Mouse (Mus musculus): ENCODE results near the gene Mob3c.
A peak's percentile ranks its signal among the peaks of the same experiment; 100 is the strongest.

The Mob3c gene

DNA sequence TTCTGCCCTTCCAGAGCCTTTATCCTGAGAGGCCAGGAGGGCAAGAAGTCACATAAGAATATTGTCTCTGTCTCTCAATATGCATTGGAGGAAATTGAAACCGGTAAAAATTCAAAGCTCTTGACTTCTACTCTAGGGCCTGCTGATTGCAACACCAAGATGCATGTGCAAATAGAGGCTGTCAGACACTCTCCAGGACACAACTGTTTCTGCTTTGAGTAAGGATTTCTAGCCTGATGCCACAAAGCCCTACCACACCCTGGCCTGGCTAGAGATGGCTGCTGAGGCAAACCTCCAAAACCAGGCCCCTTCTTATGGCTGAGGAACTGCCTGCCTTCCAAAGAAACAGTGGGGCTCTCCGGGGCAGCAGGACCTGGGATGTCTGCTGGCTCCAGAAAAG is 7.7 kb downstream of the Mob3c start:
- no peak for DNase-seq

DNA sequence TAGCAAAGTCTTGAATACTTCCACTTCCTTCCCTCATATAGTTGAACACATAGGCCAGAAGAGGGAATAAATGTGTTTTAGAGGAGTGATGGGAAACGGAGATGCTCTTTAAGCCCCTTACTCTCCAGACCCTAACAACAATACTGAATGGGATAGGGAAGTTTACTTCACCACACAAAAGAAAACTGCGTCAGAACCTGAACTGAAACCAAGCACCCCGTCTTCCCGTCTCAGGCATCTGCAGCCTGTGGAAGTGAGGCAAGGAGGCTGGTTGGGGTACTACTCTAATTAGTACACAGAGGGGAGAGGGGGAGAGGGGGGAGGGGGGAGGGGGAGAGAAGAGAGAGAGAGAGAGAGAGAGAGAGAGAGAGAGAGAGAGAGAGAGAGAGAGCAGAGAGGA is 10.3 kb downstream of the Mob3c start:
- DNase-seq: no peak

DNA sequence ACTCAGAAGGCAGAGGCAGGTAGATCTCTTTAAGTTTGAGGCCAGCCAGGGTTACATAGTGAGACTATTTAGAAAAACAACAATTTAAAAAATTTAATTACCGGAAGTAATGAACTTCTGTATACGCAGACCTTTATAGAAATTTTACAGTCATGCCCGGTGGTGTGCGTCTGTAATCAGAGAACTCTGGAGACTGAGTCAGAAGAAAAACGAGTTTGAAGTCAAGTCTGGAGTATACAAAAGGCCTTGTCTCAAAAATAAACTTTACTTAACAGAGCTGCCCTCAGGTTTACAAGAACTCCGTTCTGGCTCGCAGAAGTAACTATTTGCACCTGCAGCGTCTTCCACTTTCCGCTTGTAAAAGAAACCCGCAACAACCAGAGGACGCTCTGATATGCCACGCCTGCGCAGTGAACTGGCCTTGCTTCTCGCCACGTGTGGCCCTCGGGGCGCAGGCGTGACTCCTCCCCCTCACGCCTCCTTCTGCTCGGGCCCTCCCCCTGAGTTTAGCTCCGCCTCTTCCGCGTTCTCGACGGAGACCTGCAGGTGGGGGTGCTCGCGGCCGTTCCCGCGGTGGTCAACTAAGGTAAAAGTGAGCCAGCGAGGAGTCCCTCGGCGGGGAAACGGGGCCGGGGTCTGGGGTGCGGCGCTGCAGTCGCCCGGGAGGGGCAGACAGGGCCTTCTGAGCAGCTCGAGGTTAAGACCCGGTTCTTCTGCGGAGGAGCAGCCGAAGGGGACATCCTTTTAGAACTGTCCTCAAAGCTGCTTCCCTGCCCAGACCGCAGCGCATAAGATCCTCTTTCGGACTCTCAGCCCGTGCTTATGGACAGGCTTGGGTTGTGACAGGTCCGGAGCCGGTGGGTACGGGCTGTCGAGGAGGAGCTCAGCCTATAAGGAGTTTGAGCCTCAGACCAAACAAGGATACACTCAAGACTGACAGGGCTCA is 11.1 kb downstream of the Mob3c start, which contains the start of gene Mknk1:
Gene Mknk1 (plus strand): TSS at position 503 of the 946 bp plus-strand sequence.
- DNase-seq: peak; percentile 90

DNA sequence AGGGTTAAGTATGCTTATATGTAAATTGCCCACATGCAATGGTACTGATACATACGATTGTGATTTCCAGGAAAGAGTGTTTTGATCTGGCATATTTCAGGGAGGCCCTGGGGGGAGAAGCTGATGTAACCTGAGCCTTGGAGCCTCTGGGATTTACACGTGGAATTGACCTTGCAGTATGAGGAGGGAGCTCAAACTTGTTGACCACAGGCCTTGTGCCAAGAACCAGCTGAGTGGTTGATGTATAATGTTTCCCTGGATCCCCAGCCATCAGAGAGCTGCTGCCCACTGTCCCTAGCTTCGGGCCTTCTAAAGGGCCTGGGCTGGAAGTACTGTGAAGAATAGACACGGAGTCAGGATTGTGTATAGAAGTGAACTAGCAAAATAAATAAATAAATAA is 12.1 kb downstream of the Mob3c start:
- no peak for DNase-seq

DNA sequence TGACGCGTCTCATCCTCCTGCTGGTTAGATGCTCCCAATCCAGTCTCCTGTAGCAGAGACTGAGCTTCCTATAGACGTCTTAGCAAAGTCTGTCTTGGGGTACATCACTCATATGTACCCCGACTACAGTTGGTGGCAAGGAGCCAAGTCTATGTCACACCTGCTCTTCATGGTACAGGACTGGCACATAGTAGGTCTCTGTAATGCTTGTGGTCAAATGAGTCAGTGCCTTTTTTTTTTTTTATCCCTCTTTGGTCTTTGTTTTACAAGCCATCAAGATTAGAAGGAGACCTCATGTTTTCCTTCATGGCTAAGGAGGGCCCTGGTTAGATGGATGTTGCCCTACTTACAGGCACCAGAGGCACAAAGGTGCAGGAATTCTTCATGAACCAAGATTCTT is 12.9 kb downstream of the Mob3c start:
- DNase-seq: no peak

DNA sequence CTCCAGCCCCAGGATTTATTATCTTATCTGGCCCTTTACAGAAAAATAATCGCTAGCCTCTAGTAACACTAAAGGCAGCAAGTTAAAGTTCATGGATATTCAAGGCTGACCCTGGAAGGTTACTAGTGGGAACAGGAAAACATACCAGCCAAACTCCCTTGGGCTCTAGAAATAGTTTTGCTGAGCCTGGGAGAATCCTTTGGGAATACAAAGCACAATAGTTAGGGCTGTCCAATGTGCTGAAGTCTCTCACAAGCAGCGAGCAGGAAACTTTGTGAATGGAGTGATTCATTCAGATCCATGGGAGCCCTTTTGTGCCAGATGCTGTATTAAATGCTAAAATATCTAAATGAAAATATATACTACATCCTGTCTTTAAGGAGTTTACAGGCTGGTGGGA is 18.8 kb downstream of the Mob3c start:
- no peak for DNase-seq

DNA sequence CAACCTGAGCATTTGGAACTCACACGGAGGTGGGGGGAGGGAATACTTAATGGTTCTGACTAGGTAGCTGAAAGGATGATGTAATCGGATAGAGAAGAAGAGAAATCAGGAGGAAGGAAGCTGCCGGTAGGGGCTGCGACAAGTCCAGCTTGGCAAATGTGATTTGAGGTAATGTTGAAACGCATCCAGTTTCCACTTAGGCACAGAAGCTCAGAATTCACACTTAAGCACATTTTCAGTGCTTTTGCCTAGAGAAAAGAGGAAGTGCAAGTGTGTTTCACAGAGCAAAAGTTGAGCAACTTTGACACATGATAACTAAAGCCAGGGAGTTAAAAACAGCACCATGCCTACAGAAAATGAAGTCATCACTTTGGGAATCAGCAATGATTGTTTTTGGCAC is 19.5 kb downstream of the Mob3c start:
- no peak for DNase-seq

DNA sequence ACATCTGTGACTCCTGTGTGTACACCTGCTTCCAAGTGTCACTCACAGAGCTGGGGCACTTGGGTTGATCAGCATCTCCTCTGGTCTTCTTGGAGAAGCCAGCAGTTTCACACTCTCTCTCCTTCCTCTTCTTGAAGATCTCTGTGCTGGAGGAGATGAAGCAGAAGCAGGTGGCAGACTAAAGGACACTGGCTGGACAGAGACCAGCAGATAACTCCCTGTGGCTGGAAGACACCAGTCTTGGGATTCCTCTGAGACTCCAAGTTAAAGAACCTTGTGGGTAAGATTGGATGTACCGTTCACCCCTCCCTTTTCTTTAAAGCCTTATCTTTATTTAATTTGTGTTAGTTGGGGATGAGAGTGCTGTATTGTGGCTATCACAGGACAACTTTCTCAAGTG is 20.2 kb downstream of the Mob3c start:
- no peak for DNase-seq

DNA sequence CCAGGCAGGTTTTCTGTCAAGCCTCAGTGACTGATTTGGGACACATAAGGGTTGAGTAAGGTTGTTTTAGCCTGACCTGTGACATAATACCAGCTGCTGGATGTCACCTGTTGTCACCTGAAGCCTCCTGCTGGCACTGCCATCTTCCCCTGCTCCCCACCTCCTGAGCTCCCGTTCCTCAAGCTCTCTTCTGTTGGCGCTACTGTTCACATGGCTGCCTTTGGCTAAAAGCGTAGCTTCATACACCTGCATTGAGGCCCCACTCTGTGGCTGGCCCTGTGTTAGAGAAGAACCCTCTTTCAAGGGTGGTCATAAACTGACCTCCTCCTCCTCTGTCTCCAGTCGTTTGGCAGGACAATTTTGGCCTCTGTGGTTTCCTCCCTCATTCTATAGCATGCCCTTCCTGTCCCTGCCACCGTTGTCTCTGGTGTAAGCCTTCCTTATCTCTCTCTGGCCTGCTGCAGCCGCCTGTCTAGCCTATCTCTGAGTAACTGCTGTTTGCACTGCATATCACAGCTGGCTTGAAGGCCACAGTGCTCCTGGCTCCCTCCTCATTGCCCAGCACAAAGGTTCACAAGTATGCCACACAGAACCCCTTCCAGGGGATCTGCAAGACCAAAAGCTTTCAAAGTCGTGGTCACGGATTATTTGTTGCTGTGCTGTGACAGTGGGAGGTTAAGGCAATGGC is 21.2 kb downstream of the Mob3c start:
- DNase-seq: no peak

DNA sequence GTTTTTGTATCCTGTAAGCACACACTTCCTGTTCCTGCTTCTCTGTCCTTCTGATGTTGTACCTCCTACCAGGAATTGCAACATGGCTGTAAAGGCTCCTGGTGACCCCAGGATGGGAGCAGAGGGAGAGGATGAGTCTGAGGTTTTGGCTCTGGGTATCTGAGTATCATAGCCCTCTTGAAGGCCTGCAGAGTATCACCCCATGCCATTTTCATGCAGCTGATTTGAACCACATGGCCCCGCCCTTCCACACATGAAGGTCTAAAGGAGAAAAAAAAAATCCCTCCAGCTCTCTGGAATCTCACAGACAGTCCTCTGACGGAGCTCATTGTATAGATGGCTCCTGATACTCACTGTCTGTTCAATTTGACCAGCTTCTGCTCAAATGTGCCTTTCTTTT is 22.2 kb downstream of the Mob3c start:
- no peak for DNase-seq

DNA sequence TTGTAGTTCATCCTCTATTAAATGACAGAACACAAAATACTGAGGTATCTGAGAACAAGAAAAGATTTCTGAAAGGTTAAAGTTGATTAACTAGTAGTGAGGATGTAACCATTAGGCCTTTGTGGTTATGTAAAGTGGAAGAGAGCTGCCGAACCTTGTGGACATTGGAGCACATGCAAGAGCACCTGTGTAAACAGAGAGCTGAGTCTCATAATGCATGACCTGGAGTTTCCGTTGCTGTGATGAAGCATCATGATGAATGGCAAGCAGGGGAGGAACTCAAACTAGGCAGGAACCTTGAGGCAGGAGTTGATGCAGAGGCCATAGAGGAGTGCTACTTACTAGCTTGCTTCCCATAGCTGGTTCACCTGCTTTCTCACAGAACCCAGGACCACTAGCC is 22.7 kb downstream of the Mob3c start:
- DNase-seq: no peak

DNA sequence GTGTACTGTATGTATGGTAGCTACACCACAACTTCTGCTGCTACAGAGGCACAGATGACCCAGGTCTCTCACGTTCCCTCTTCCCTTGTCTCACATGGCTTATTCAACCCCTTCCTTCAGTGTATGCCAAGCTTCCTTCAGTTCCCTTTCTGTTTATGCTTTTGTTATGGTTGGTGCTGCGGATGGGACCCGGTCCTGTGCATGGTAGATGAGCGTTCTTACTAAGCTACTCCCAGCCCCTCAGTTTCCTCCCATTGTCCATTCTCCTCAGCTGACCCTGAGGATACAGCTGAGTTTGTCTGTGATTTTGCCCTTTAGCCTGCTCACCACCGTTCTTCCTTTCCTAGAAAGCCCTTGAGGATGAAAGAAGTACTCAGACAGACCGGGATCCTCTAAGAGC is 23.7 kb downstream of the Mob3c start:
- DNase-seq: no peak

DNA sequence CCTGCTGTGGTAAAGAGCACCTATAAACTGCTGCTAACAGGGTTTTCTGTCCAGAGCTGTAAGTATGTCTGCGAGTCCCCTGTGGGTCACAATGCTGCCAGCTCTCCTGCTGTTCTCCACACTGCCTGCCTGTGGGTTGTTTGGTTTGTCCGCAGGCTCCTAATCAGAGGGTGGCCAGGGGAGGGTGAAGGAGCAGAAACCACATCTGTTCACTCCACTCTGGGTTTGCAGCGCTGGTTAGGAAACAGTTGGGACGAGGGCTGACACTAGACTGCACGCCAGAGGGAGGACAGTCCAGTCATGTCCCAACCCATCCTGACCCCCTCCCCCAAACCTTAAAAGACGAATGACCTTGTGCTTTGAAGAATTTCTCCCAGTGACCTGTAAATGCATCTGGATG is 27.2 kb downstream of the Mob3c start:
- no peak for DNase-seq

DNA sequence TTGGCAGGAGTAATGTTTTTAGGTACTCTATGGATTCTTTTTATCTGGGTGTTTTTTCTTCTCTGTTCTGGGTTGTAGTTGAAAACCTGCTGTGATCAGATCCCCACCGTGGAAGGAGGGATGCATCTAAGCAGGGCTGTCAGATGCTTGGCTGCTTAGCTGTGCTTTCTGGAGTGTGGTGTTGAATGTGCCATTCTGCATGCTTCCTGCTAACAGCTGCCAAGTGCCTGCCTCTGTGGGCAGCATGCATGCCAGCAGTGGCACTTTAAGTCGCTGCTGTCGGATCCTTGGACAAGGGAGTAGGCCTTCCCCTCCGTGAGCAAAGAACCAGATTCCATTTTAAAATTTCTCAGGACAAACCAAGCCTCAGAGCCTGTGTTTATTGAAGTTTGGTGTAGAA is 27.7 kb downstream of the Mob3c start:
- no peak for DNase-seq

DNA sequence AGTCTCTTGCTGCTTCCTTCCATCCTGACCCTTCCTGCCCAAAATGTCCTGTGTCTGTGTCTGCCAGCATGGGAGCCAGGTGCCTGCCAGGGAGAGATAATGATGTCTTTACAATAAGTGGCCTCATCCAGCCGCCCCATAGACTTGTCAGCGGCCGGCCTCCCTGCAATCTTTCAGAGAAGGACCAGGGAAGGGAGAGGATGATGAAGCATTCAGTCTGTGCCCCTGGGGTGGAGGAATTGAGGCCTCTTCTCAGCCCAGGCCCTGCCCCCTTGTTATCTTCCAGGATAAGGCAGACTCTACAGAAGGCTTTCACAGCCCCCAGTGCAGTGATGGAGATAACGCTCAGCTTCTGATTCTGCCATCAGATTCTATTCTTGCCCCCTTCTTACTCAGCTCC is 28.4 kb downstream of the Mob3c start:
- DNase-seq: no peak

DNA sequence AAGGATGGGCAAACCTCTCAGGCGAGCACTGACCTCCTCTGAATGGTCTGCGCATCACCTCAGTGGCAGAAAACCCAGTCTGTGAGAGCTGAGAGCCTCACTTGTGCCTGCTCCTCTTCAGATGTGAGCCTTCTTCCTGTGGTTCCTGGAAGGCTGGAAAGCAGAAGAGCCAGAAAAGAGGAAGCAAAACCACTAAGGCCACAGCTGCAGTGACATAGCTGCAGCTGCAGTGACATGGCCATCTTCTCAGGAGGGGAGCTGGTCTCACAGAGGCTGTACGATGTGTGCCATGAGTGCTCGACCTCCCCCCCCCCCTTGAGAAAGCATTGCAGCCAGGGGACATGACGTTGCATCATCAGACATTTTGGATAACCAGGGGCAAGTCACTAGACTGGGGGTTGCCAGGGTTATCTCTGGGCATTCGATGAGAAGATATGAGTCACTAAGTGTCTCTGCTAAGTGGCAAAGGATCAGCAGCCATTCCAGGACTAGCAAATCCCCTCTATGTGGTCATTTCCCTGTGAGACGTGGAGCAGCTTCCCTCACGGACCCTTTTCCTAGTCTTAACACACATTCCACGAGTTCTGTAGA is 29.5 kb downstream of the Mob3c start:
- DNase-seq: no peak

DNA sequence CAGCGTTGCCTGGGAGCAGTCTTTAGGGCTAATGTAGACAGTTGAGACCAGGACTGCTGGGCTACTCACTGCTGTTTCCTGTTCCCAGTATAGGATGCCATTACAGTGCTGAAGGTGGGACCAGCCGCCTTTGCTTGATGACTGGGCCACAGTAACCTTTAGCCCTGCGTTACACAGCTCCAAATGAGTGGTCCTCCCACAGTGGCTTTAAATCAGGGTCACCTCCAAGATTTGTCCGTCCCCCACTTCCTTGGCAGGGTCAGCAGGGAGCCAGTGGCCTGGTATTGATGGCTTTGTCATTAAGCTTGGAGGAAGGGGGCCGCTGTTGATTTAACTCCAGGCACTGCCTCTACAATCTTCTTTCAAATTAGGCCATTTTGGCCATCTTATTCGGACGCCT is 35.5 kb downstream of the Mob3c start:
- no peak for DNase-seq

DNA sequence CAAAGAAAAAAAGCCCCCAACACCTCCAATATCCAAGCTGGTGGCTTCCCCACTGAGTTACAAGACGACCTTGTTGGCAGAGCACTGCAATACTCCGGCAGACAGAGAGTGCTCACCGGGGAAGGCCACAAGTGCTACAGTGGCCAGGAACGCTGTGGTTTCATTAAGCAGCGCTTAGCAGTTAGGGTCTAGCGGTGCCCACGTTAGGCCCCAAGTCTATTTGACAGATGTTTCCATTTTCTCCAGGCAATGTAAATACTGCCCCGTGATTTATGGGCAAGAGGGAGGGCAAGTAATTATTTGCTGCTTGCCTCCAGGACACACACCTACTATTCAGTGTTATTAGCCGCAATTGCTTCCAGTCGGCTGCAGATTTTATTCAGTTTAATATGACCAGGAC is 36.0 kb downstream of the Mob3c start:
- DNase-seq: no peak

DNA sequence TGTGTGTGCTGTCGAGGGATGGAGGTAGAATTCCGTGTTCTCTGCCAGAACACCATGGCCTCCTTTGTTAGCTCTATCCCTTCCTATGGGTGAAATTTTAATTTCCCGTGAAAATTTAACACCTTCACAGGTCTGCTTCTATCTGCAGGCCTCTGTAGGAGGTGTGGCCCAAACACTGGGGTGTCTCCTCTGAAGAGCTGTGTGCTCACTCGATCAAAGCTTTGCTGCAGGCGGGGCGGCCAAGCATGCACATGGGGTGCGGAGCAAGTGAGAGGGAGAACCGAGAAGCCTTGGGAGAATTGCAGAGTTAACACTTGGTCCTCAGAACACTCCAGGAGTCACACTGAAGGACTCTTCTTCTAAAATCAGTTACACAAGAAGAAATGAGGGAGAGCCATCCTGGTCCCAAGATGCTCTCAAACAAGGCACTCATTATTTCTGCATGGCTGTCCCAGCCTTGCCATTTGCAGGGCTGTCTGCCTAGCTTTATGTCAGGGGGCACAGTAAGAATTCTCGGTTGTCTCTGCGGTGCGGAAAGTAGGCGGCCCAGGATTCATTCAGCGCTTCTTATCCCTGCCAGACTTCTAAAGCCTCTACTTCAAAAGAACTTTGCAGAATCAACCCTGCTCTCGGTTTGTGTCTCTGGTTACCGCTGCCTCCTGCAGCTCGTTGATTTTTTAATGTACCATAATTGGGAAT is 41.8 kb downstream of the Mob3c start:
- DNase-seq: no peak

DNA sequence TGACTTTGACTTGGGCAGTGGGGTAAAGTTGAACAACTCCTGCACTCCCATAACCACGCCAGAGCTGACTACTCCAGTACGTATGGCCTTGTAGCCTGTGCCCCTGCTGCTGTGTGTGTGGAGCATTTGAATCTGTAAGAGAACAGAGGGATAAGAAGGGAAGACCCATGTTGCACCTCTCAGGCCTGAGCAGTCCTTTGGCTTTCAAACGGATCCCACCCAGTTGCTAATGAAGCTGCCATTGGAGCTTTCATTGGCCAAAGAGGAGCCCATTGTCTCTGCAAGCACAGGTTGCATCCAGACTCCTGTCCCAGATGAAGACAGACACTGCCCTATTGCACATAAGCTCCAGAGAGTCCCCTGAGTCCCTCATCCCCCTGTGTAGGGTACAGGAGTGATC is 45.3 kb downstream of the Mob3c start:
- no peak for DNase-seq

DNA sequence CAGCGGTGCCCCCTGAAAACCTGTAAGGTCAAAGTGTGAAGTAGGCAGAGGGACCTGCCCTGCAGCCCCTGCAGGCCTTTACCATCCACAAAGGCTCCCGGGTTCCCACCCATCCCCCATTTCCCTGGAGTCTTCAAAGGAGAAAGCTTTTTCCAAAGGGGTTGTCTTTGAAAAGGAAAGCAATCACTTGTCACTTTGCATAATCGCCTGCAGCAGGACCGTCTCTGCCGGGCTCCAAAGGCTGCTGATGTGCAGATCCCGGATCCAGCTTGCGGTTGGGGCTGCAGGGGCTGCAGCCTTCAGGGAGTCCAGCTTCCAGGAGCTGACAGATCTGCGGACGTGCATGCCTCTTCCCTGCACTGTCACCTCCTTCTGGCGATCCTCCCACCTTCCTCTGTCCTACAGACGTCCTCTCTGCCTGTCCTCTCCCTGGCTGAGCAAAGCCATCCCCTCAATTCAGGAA is 50.4 kb downstream of the Mob3c start:
- DNase-seq: no peak

DNA sequence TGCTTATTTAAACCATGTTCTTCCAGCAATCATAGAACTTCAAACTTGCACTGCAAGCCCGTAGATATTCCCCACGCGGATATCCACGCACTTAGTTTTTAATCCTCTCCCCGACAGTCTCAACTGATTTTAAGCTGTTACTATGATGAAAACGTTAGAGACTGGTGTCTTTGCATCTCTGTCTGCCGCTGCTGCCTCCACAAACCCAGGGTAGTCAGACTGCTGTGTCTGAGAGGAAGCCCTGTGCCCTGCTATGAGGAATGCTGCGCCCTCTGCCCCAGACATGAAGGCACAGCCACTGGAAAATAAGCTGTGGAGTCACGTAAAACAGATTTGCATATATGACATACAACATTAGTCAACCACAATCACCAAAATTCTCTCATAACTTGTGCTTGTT is 50.9 kb downstream of the Mob3c start:
- DNase-seq: no peak

DNA sequence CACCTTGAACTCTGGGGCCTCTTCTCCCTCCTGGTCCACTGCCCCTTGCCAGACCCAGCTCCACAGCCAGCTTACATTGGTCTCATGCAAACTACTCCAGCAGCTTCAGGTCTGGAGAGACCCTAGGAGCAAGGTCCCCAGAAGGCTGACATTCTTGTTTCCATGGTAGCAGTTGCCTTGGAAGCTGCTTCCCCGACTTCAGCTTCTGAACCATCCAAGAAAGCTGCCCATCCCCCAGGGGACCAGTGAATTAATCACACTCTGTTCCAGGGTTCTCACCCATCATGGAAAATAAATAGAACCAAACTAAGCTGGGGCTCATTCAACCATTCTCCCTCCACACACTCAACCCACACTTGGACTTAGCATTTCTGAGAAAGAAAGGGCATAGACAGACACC is 53.3 kb downstream of the Mob3c start:
- peak; percentile 53 for DNase-seq
